Mouse (Mus musculus): ENCODE measurements around the gene Cabin1. TPM values are rescaled to one million over a fixed set of nuclear protein-coding genes. Genes with fewer than 3 reads are reported as not detected.

Cabin1 gene
- polyA plus RNA-seq, 1 experiment from 2014 or later = 40.7 TPM

GRCm38 (mm10) chr10:75641721-75642222, 122.4 kb downstream of the Cabin1 start:
- no peak for DNase-seq (ENCODE audit: low read depth, low spot score)
- TF ChIP-seq CTCF (IDR thresholded peaks at IDR 0.05) = no peak
- ATAC-seq = no peak
- ChIA-PET POLR2A (no interaction called here), CTCF (no interaction called here)
- in situ Hi-C loops (cut with MboI; ENCODE audit: low pct_unique_long_range_greater_than_20kb) = no loop called here
- no peaks in the 10 kb centered on the region for H3K27me3 ChIP-seq

DNA sequence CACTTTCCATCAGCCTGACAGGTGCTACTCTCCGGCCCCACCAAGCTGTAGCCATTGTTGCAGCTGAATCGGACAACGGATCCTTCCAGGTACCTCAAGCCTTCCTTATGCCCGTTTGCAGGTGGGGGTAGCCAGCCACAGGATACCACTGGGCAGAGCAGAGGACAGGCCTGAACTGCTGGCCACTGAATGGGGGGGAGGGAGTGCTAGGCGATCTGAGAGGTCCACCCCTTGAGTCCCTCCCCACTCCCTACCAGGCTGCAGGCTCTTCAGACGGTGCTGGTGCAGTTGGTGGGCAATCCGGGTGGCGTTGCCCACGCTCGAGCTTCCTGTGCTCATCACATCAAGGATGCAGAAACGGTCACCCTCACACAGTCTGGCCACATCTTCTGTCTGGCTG, 126.4 kb downstream of the Cabin1 start:
- ATAC-seq = no peak
- ChIA-PET CTCF (no interaction called here), POLR2A (no interaction called here)
- H3K27me3 ChIP-seq = no peaks in the 10 kb centered on the region
- in situ Hi-C loops (cut with MboI; ENCODE audit: low pct_unique_long_range_greater_than_20kb) = loop anchor here (5.0 kb wide), 1 partner anchor 50 kb away; the partner anchor contains the start of gene Ggt5
- TF ChIP-seq CTCF (IDR thresholded peaks at IDR 0.05) = no peak
- no peak for DNase-seq (ENCODE audit: low read depth, low spot score)

GRCm38 (mm10) chr10:75636084-75636786, 127.9 kb downstream of the Cabin1 start:
- in situ Hi-C loops (cut with MboI; ENCODE audit: low pct_unique_long_range_greater_than_20kb) = loop anchor here (5.0 kb wide), 1 partner anchor 49 kb away; the partner anchor contains the start of gene Ggt5
- H3K27me3 ChIP-seq = no peaks in the 10 kb centered on the region
- ATAC-seq = no peak
- ChIA-PET CTCF (interaction anchor here (0.8 to 1.9 kb wide), 3 partner anchors 19 to 49 kb away, joined by 3 to 6 read pairs (median 5); no protein-coding TSS in a partner anchor), POLR2A (no interaction called here)
- TF ChIP-seq CTCF (IDR thresholded peaks at IDR 0.05) = no peak
- DNase-seq (ENCODE audit: low read depth, low spot score) = no peak

DNA sequence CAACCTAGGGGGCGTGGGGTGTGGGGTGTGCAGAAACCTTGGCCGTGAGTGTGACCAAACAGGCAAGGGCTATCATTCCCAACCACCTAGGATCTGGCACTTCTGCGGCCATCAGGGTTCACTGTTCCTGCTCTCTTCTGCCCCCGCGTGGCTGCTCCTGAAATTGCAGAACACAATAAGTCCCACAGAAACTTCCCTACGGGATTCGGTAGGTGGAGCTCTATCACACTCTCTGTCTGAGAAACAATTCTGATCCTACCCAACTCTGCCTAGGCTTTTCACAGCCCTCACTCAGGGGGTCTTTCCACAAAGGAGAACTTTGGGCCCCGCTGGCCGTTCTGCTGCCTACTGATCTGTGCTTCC, 128.5 kb downstream of the Cabin1 start:
- ATAC-seq (no peak), DNase-seq (ENCODE audit: low read depth, low spot score) (no peak)
- H3K27me3 ChIP-seq = no peaks in the 10 kb centered on the region
- ChIA-PET POLR2A (no interaction called here), CTCF (interaction anchor here (0.8 to 1.9 kb wide), 3 partner anchors 19 to 49 kb away, joined by 3 to 6 read pairs (median 5); no protein-coding TSS in a partner anchor)
- no peak for TF ChIP-seq CTCF (IDR thresholded peaks at IDR 0.05)
- in situ Hi-C loops (cut with MboI; ENCODE audit: low pct_unique_long_range_greater_than_20kb) = loop anchor here (5.0 kb wide), 1 partner anchor 48 kb away; the partner anchor contains the start of gene Ggt5

DNA sequence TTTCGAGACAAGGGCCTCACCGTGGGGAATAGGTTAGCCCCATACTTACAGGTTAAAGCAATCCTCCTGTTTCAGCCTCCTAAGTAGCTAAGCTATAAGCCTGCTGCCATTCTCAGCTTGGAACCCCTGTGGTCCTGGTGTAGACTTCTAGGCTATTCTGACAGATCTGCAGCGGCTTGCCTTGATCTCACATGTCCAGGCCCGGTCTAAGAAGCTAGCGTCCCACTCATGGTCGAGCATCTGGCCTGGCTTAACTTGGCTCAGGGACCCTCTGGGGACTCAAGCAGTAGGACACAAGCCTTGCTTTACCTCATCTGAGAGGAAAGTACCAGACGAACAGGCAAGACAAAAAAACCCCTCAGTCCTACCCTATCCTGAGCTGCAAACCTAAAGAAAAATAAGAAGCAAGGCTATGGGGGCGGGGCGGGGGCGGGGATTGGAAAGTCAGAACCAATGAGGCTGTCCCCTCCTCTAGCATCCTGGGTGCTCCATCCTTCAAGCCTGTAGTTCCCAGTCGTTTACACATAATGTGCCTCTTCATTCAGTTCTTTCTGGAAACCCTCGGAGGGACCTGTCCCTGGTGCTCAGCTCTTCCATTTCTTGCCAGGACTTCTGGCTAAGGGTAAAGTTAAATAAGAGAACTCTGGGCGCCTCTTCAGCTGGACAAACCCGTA, 129.0 kb downstream of the Cabin1 start:
- ChIA-PET POLR2A (no interaction called here), CTCF (interaction anchor here (0.8 to 1.9 kb wide), 3 partner anchors 20 to 48 kb away, joined by 3 to 6 read pairs (median 5); no protein-coding TSS in a partner anchor)

DNA sequence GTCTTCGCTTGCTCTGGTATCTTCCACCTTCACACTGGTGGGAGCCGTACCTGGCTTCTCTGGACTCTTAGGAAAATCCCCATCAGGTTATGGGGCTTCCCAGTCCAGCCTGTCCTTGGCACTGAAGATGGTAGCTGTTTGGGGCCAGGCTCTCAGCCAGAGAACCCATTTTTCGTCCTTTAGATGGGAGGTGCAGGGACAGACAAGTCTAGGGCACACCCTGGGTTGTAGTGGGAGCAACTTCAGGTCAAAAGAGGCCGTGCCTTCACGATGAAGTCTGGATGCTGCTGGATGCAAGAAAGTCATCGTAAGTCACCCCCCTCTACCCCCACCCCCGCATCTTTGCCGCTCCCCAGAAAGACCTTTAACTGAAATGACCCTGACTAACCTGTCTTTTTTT, 129.5 kb downstream of the Cabin1 start:
- TF ChIP-seq CTCF (IDR thresholded peaks at IDR 0.05) = no peak
- CTCF ChIA-PET = interaction anchor here (1.9 kb wide), 1 partner anchor 48 kb away, joined by 5 read pairs; no protein-coding TSS in a partner anchor
- POLR2A ChIA-PET = no interaction called here
- DNase-seq (ENCODE audit: low read depth, low spot score) (no peak), ATAC-seq (no peak)
- H3K27me3 ChIP-seq = no peaks in the 10 kb centered on the region
- in situ Hi-C loops (cut with MboI; ENCODE audit: low pct_unique_long_range_greater_than_20kb) = loop anchor here (5.0 kb wide), 1 partner anchor 47 kb away; the partner anchor contains the start of gene Ggt5

More for the DNA sequence above, 129.0 kb downstream of the Cabin1 start:
- DNase-seq (ENCODE audit: low read depth, low spot score) = no peak
- no peak for TF ChIP-seq CTCF (IDR thresholded peaks at IDR 0.05)
- H3K27me3 ChIP-seq = no peaks in the 10 kb centered on the region
- in situ Hi-C loops (cut with MboI; ENCODE audit: low pct_unique_long_range_greater_than_20kb) = loop anchor here (5.0 kb wide), 1 partner anchor 48 kb away; the partner anchor contains the start of gene Ggt5
- ATAC-seq = no peak

DNA sequence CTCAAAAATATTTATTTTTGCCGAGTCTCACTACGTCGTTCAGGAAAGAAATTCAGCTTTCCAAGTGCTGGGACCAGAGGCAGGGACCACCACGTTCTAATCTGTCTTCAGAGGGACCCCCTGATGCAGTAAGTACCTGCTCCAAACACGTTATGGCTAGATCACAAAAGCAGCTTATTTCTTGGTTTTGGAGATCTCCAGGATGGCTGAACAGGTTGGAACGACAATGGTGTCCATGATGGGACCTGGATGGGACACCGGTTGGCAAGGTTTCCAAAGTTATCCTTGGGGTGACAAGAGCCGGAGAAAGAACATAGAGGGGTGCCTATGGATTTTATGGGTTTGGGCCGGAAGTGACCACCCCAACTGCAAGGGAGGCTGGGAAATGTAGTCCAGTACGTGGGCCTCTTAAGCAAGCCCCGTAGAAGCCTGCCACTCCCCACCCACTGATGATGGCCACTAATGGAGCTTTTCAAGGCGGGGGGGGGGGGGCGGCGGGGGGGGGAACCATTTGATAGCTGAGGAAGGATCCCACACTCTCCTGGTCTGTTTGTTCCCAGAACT, 130.5 kb downstream of the Cabin1 start:
- POLR2A ChIA-PET = no interaction called here
- no peak for ATAC-seq
- TF ChIP-seq CTCF (IDR thresholded peaks at IDR 0.05) = no peak
- DNase-seq (ENCODE audit: low read depth, low spot score) = no peak
- no peaks in the 10 kb centered on the region for H3K27me3 ChIP-seq
- in situ Hi-C loops (cut with MboI; ENCODE audit: low pct_unique_long_range_greater_than_20kb) = no loop called here
- CTCF ChIA-PET = interaction anchor here (1.2 kb wide), 1 partner anchor 48 kb away, joined by 5 read pairs; no protein-coding TSS in a partner anchor

DNA sequence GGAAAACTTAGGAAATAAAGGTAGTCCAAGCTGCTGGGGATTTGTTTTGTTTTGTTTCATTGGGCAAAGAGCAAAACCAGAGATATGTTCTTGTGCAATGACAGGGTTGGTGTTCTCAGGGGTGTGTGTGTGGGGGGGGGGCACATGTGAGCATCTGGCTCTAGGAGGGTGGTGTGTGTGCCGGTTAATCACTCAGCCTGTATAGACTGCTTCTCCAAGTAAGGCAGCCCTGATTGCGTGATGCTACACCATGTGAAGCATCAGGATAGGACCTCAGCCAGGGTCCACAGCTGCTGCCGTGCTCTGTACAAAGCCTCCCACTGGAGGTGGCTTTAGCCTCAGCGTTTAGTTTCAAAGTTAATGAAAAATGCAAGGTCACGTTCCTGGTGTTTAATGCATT, 131.1 kb downstream of the Cabin1 start:
- CTCF ChIA-PET = interaction anchor here (1.2 kb wide), 1 partner anchor 47 kb away, joined by 5 read pairs; no protein-coding TSS in a partner anchor
- no peaks in the 10 kb centered on the region for H3K27me3 ChIP-seq
- TF ChIP-seq CTCF (IDR thresholded peaks at IDR 0.05) = no peak
- no peak for ATAC-seq
- POLR2A ChIA-PET = interaction anchor here (0.9 kb wide), 1 partner anchor 49 kb away, joined by 11 read pairs; no protein-coding TSS in a partner anchor
- in situ Hi-C loops (cut with MboI; ENCODE audit: low pct_unique_long_range_greater_than_20kb) = no loop called here
- no peak for DNase-seq (ENCODE audit: low read depth, low spot score)

- no peak for TF ChIP-seq CTCF (IDR thresholded peaks at IDR 0.05)
- in situ Hi-C loops (cut with MboI; ENCODE audit: low pct_unique_long_range_greater_than_20kb) = no loop called here
- no peaks in the 10 kb centered on the region for H3K27me3 ChIP-seq
- DNase-seq (ENCODE audit: low read depth, low spot score) (no peak), ATAC-seq (no peak)
- ChIA-PET POLR2A (interaction anchor here (0.9 kb wide), 1 partner anchor 49 kb away, joined by 11 read pairs; no protein-coding TSS in a partner anchor), CTCF (no interaction called here)
Measured at GRCm38 (mm10) chr10:75632633-75633032, 131.5 kb downstream of the Cabin1 start.

DNA sequence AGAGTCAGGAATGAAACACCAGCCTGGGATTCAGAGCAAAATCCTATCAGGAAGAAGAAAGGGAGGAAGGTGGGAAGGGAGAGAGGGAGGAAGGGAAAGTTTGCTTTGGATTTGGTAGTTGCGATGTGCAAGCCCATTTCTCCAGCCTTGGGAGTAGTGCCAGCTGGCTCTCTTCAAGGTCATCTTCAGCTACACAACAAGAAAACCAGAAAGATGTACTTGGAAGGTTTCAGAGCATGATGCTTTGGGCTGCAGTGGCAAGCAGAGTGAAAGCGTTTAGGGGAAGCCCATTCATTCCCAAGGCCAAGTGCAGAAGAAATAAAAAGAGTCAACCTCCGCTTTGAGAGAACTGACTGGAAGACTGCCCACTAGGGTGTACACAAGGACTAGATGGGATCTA, 136.7 kb downstream of the Cabin1 start:
- ChIA-PET POLR2A (no interaction called here), CTCF (no interaction called here)
- ATAC-seq = no peak
- no peak for DNase-seq (ENCODE audit: low read depth, low spot score)
- TF ChIP-seq CTCF (IDR thresholded peaks at IDR 0.05) = no peak
- in situ Hi-C loops (cut with MboI; ENCODE audit: low pct_unique_long_range_greater_than_20kb) = no loop called here
- no peaks in the 10 kb centered on the region for H3K27me3 ChIP-seq

All from Patski (cell line).